Mouse (Mus musculus) lung, embryonic 14.5 days (tissue): Measurements from ENCODE around the gene Fgfr2. TPM values are rescaled to one million over a fixed set of nuclear protein-coding genes. Genes with fewer than 3 reads are reported as not detected.

Source experiments
- ATAC-seq: fragments of 200-750 bp; cut with Nextera tagmentation; 2 replicates; pipeline ENCODE4 v1.8.0; 2017; ENCODE audit warnings: mild to moderate bottlenecking, moderate TSS enrichment, moderate library complexity; ENCODE audit not compliant: insufficient read depth
- DNase-seq: peaks from one replicate; pipeline ENCODE4 v3.0.0-alpha.2; 2015
- H3K27ac ChIP-seq: fragments of 300-500 bp; sonication (generic); 2 replicates; pipeline ENCODE4 v1.5.1; 2014; ENCODE audit warnings: low read depth, mild to moderate bottlenecking, moderate library complexity
- H3K27me3 ChIP-seq: fragments of 300-500 bp; sonication (generic); 2 replicates; pipeline ENCODE4 v1.6.1; 2014; ENCODE audit warnings: low read length, control low read depth; ENCODE audit not compliant: insufficient read depth
- H3K36me3 ChIP-seq: fragments of 300-500 bp; sonication (generic); 2 replicates; pipeline ENCODE4 v1.6.1; 2014; ENCODE audit warnings: control low read depth; ENCODE audit not compliant: insufficient read depth
- H3K4me1 ChIP-seq: fragments of 300-500 bp; sonication (generic); 2 replicates; pipeline ENCODE4 v1.6.1; 2014; ENCODE audit warnings: antibody characterized with exemption, control low read depth; ENCODE audit not compliant: insufficient read depth
- H3K4me2 ChIP-seq: fragments of 300-500 bp; sonication (generic); 2 replicates; pipeline ENCODE4 v1.6.1; 2014; ENCODE audit warnings: mild to moderate bottlenecking
- H3K4me3 ChIP-seq: fragments of 300-500 bp; sonication (generic); 2 replicates; pipeline ENCODE4 v1.5.1; 2014; ENCODE audit warnings: low read depth, low read length
- H3K9ac ChIP-seq: fragments of 300-500 bp; sonication (generic); 2 replicates; pipeline ENCODE4 v1.6.1; 2014
- H3K9me3 ChIP-seq: fragments of 300-500 bp; sonication (generic); 2 replicates; pipeline ENCODE4 v1.6.1; 2016; ENCODE audit warnings: low read depth, low read length, control low read depth
- CTCF ChIP-seq: IDR thresholded peaks from 2 replicates; pipeline ENCODE4 v1.5.1; 2016; ENCODE audit warnings: antibody characterized with exemption, low read depth
- WGBS: fragments of 180-500 bp; shearing (Covaris S2); extraction: QIAGEN DNeasy Blood & Tissue Kit; methylation state at CpG from one replicate; pipeline ENCODE4 v1.1.7; 2014; 5-methylcytosine and 5-hydroxymethylcytosine counted together
- polyA plus RNA-seq: library from polyadenylated mRNA; unstranded; fragments of >200 nt; fragmentation: Nextera tagmentation; extraction: Ambion mirVana; gene quantifications from 2 replicates; pipeline ENCODE4 v1.2.1, GENCODE M21; 2014

Fgfr2 gene
- polyA plus RNA-seq, 1 experiment from 2014 or later: 179 TPM

GRCm38 (mm10) chr7:132551351-132552126 is 571.6 kb downstream of the Fgfr2 start:
- no peaks in the 10 kb centered on the region for H3K9me3 ChIP-seq
- peak overlapping the region; percentile 93 for H3K4me2 ChIP-seq
- WGBS: 1% methylated on average over 27 of the region's 27 CpGs
- ATAC-seq: peak; percentile 97
- H3K9ac ChIP-seq: peak overlapping the region; percentile 42; the same call in 1 of the 2 replicates
- H3K27me3 ChIP-seq: no peaks in the 10 kb centered on the region
- peak; percentile 98 for DNase-seq
- peak; percentile 96 for TF ChIP-seq CTCF
- H3K36me3 ChIP-seq: peaks cover 2% of the 10 kb centered on the region; the same call in 1 of the 2 replicates
- H3K4me3 ChIP-seq: peak overlapping the region; percentile 51
- no peak overlapping the region for H3K27ac ChIP-seq
- H3K4me1 ChIP-seq: no peaks in the 10 kb centered on the region

GRCm38 (mm10) chr7:132547126-132547525 is 576.0 kb downstream of the Fgfr2 start:
- no peaks in the 10 kb centered on the region for H3K27me3 ChIP-seq
- no peaks in the 10 kb centered on the region for H3K9me3 ChIP-seq
- DNase-seq (no peak), ATAC-seq (no peak)
- H3K4me1 ChIP-seq: no peaks in the 10 kb centered on the region
- no peak overlapping the region for H3K4me2 ChIP-seq
- H3K4me3 ChIP-seq: no peak overlapping the region
- H3K9ac ChIP-seq: no peak overlapping the region
- TF ChIP-seq CTCF: no peak
- no peaks in the 10 kb centered on the region for H3K36me3 ChIP-seq
- 68% methylated on average over 3 of the region's 3 CpGs for WGBS
- H3K27ac ChIP-seq: no peak overlapping the region

GRCm38 (mm10) chr7:132542427-132542826 is 580.7 kb downstream of the Fgfr2 start:
- Histone ChIP-seq H3K4me2 (no peak overlapping the region), H3K36me3 (no peaks in the 10 kb centered on the region), H3K27me3 (no peaks in the 10 kb centered on the region), H3K9me3 (no peaks in the 10 kb centered on the region), H3K9ac (no peak overlapping the region), H3K4me3 (no peak overlapping the region), H3K4me1 (no peaks in the 10 kb centered on the region), H3K27ac (no peak overlapping the region)
- no peak for TF ChIP-seq CTCF
- WGBS: 46% methylated on average over 4 of the region's 4 CpGs
- DNase-seq: no peak
- ATAC-seq: no peak

- H3K9me3 ChIP-seq: no peaks in the 10 kb centered on the region
- WGBS: 52% methylated on average over 3 of the region's 3 CpGs
- ATAC-seq (no peak), DNase-seq (no peak)
- no peaks in the 10 kb centered on the region for H3K27me3 ChIP-seq
- no peak for TF ChIP-seq CTCF
- H3K9ac ChIP-seq: no peak overlapping the region
- H3K27ac ChIP-seq: no peak overlapping the region
- no peaks in the 10 kb centered on the region for H3K36me3 ChIP-seq
- no peak overlapping the region for H3K4me2 ChIP-seq
- no peaks in the 10 kb centered on the region for H3K4me1 ChIP-seq
- H3K4me3 ChIP-seq: no peak overlapping the region
These were observed 581.6 kb downstream of the Fgfr2 start for GRCm38 (mm10) chr7:132541566-132541965.

- WGBS: 77% methylated on average over 4 of the region's 4 CpGs
- Histone ChIP-seq H3K36me3 (no peaks in the 10 kb centered on the region), H3K27me3 (no peaks in the 10 kb centered on the region), H3K4me1 (no peaks in the 10 kb centered on the region), H3K9ac (no peak overlapping the region), H3K4me3 (no peak overlapping the region), H3K9me3 (no peaks in the 10 kb centered on the region), H3K27ac (no peak overlapping the region), H3K4me2 (no peak overlapping the region)
- ATAC-seq (no peak), DNase-seq (no peak)
- no peak for TF ChIP-seq CTCF
These were observed 582.6 kb downstream of the Fgfr2 start for GRCm38 (mm10) chr7:132540597-132540996.

GRCm38 (mm10) chr7:132529206-132529605 is 593.9 kb downstream of the Fgfr2 start:
- Histone ChIP-seq H3K4me1 (no peaks in the 10 kb centered on the region), H3K4me2 (no peak overlapping the region), H3K27ac (no peak overlapping the region), H3K9me3 (no peaks in the 10 kb centered on the region), H3K4me3 (no peak overlapping the region), H3K36me3 (no peaks in the 10 kb centered on the region), H3K27me3 (no peaks in the 10 kb centered on the region), H3K9ac (no peak overlapping the region)
- 68% methylated on average over 3 of the region's 3 CpGs for WGBS
- TF ChIP-seq CTCF: no peak
- DNase-seq (no peak), ATAC-seq (no peak)

- no peaks in the 10 kb centered on the region for H3K27me3 ChIP-seq
- H3K4me3 ChIP-seq: no peak overlapping the region
- H3K4me2 ChIP-seq: no peak overlapping the region
- no peak for TF ChIP-seq CTCF
- DNase-seq (no peak), ATAC-seq (no peak)
- no peak overlapping the region for H3K9ac ChIP-seq
- WGBS: 52% methylated on average over 7 of the region's 7 CpGs
- H3K4me1 ChIP-seq: no peaks in the 10 kb centered on the region
- H3K9me3 ChIP-seq: no peaks in the 10 kb centered on the region
- H3K27ac ChIP-seq: no peak overlapping the region
- H3K36me3 ChIP-seq: no peaks in the 10 kb centered on the region
These were observed 609.6 kb downstream of the Fgfr2 start for GRCm38 (mm10) chr7:132513419-132513982.
